Mouse (Mus musculus): ENCODE measurements around the gene Fam107a.
"Not testable (repeated sequence)": the region's sequence is repeated elsewhere in the genome, so short reads cannot be mapped to it uniquely, and the experiment has no call there.

The Fam107a gene

DNA sequence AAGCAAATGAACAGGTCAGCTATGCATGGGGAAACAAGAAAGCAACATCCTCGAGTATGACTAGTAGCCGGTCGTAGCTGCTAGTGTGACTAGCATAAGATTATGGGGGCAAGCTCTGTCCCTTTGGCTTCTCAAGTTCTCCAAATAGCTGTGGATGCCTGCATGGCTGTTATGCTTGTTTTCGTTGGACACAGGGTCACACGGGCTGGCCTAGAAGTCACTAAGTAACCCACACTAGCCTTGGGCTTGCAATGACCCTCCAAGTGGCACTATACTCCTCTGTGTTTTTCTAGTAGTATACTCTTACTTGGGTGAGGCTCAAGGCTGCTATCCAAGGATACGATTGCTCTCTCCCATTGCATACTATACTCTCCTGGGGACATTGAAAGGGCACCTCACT, 2.7 kb downstream of the Fam107a start:
- no peak for DNase-seq

- peak; percentile 44 for DNase-seq
Observed at GRCm38 (mm10) chr14:8314536-8314935, 3.3 kb downstream of the Fam107a start.

- no peak for DNase-seq
Observed at GRCm38 (mm10) chr14:8313877-8314276, 3.9 kb downstream of the Fam107a start.

- no peak for DNase-seq
Observed at GRCm38 (mm10) chr14:8309621-8310141, 8.1 kb downstream of the Fam107a start.

GRCm38 (mm10) chr14:8308650-8309049, 9.2 kb downstream of the Fam107a start:
- DNase-seq: no peak

GRCm38 (mm10) chr14:8306884-8307283, 10.9 kb downstream of the Fam107a start:
- DNase-seq: no peak

DNA sequence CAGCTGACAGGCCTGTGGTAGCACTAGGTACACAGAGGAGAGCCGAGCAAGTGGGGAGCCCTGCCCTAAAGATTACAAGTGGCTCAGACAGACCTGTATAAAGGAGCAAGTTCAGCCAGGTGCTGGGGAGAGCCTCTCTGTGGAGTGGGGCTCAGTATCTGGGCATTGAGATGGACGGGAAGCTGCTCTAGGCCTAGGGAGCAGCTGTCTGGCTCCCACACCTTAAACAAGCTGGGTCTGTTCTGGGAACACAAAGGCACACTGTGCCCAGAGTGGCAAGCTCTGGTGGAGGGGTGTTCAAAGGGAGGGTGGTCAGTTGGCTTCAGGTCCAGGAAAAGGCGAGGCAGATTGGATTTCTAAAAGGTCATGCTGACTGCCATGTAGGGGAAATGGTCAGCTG, 12.8 kb downstream of the Fam107a start:
- DNase-seq: no peak

- no peak for DNase-seq
Observed at GRCm38 (mm10) chr14:8304082-8304481, 13.7 kb downstream of the Fam107a start.

DNA sequence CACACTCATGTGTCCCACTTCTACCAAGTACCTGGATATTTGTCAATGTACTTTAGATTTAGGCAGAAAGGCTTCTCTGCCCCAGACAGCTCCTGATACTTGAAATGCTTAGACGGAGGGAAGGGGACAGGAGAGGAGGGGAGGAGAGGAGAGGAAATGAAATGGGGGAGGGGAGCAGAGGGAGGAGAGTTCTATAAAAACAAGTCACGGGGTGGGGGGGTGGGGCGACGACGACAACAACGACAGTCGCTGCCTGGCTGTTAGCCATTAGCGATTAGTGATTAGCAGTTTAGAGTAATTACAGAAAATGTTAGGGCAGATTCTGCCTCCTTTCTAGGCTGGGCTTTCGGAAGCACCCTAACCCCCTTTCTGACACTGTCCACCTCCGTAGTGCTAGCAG, 15.1 kb downstream of the Fam107a start:
- no peak for DNase-seq

- DNase-seq: peak; percentile 79
Observed at GRCm38 (mm10) chr14:8300281-8300680, 17.5 kb downstream of the Fam107a start.

- DNase-seq: no peak
Observed at GRCm38 (mm10) chr14:8297889-8298293, 19.9 kb downstream of the Fam107a start.

- DNase-seq: no peak
Observed at GRCm38 (mm10) chr14:8294257-8294656, 23.6 kb downstream of the Fam107a start.

GRCm38 (mm10) chr14:8286595-8286994, 31.2 kb downstream of the Fam107a start:
- DNase-seq: peak; percentile 42

GRCm38 (mm10) chr14:8283784-8284183, 34.0 kb downstream of the Fam107a start:
- DNase-seq: no peak

GRCm38 (mm10) chr14:8271281-8271680, 46.5 kb downstream of the Fam107a start:
- DNase-seq: not testable (repeated sequence)

- no peak for DNase-seq
Observed at GRCm38 (mm10) chr14:8264378-8264777, 53.4 kb downstream of the Fam107a start.

- DNase-seq: no peak
Observed at GRCm38 (mm10) chr14:8262242-8262641, 55.6 kb downstream of the Fam107a start.

DNA sequence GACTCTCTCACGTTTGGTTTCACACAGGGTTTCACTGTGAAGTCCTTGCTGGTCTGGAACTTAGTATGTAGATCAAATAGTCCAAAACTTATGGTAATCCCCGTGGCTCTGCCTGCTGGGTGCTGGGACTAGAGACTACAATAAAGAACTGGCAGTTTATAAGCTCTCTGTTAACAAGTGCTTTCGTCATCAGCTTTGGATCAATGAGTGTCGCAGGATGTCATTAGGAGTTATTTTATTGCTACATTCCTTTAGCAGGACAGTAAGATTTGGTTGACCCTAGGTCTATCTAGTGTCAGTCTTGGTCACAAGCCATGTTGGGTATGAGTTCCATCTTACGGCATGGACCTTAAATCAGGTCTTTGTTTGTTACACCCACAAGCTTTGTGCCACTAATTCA, 57.6 kb downstream of the Fam107a start:
- DNase-seq: no peak

DNA sequence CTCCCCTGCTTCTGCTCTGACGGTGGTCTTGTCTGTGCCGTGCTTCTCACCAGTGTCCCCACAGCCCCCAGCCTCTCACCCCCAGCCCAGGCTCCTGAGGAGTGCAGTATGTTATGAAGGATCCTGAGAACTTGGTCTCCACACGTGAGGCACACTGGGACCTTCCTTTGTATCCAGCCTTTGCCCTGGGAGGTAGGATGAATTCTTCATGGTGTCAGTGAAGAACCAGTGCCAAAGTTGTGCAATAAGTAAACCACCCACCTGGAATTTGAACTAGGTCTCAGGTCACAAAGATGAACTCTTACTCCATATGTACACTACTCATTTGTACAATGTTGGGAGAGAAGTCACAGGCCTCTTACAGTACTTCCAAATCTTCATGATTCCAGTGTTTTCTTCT, 58.7 kb downstream of the Fam107a start, which contains the start of gene Acox2:
TSS of gene Acox2 (minus strand) at position 188 of the 400 bp plus-strand sequence.
- DNase-seq: no peak

GRCm38 (mm10) chr14:8258752-8259151, 59.1 kb downstream of the Fam107a start:
- DNase-seq: no peak

DNA sequence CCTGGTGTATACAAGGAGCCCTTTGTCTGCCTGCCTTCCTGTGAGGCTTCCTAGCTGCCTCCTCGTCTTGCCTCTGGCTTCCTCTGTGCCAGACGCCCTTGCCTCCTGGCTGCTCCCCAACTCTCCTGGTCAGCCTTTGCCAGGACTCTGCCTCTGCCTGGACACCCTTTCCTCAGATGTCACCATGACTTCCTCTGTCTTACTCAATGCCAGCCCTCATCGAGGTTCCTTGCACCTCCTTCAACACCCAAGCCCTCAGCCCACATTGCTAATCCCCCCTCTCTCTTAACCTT, 59.5 kb downstream of the Fam107a start:
- no peak for DNase-seq

DNA sequence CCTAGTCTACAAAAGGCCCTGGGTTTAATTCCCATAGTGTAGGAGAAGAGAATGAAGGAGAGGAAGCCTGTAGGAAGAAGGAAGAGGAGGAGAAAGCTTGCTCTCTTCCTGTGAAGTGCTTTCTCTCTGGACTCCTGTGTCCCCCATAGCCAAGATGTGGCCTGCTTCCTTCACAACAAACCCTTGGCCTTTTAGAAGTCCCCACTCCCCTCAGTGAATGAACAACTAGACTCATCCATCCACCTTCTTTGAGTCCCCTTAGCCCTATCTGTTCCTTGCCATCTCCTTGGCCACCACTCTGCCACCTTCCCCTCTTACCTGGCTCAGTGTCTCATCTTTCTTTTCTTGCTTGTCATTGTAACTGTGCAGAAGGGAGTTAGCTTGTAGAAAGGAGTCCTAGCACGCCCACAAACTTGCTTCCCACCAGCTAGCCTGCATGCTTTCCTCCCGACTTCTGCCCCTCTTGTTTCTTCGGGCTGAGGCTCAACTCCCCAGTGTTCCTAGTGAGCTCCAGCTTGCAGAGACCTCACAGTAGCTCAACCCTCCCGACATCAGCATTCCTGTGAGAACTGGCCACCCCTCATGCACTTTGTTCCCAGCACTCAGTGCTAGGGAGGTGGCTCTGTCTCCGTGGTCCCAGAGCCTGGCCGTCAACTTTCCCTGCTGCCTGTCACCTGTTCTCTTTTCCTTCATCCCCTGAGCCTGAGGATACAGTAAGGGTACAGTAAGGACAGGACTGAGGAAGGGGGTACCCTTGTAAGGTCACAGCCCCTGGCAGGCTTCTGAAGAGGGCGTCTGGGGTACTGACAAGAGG, 60.1 kb downstream of the Fam107a start:
- no peak for DNase-seq

GRCm38 (mm10) chr14:8256881-8257280, 60.9 kb downstream of the Fam107a start:
- no peak for DNase-seq

- no peak for DNase-seq
Observed at GRCm38 (mm10) chr14:8256072-8256471, 61.8 kb downstream of the Fam107a start.

All from kidney, postnatal 10 days (tissue).